Mouse (Mus musculus): Measurements from ENCODE around the gene Fgfr2.

The Fgfr2 gene

DNA sequence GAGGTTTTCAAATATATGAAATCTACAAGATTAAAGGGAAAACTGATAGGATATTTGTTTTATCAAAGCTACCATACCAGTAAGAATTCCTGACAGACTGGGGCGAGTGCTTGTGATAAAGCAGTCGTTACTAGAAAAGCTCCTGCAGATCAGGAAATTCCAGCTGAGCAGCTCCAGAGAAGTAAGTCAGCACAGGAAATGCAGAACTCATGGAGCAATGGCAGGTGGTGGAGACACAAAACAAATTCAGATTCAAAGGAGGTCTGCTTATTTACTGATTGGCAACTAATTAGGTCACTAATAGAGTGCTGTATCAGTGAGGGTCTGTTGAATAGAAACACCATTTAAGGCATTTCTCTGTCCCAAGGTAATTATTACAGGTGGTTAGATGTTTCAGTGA is 2232.3 kb downstream of the Fgfr2 start:
- no peak for DNase-seq (ENCODE audit: low read depth, low spot score)
- Histone ChIP-seq H3K27me3 (ENCODE audit: control insufficient read depth, insufficient read depth, low read length, poor library complexity, severe bottlenecking) (no peaks in the 10 kb centered on the region), H3K36me3 (ENCODE audit: control insufficient read depth, insufficient read depth, low read length, poor library complexity, severe bottlenecking) (peaks cover 4% of the 10 kb centered on the region; the same call in 1 of the 2 replicates)

DNA sequence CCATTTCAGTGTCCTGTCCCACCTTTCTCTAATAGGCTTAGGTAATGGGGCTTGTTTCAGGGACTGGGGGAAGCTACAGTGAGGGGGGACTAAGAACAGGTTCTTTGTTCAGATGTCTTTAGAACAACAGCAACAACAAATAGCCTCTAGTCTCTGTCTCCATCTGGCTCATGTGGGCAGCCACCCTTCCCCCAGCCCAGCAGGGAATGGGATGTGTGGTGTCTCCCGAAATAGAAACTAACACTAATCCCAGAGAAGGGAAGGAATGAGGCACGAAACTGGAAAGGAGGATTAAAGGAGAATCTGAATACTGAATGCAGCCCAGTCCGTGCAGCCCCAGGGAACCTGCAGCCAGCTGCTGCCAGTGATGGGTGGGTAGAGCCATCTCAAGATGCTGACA is 2235.2 kb downstream of the Fgfr2 start:
- no peaks in the 10 kb centered on the region for H3K27me3 ChIP-seq (ENCODE audit: control insufficient read depth, insufficient read depth, low read length, poor library complexity, severe bottlenecking)
- DNase-seq (ENCODE audit: low read depth, low spot score), result no peak
- peaks cover 4% of the 10 kb centered on the region; the same call in 1 of the 2 replicates for H3K36me3 ChIP-seq (ENCODE audit: control insufficient read depth, insufficient read depth, low read length, poor library complexity, severe bottlenecking)

DNA sequence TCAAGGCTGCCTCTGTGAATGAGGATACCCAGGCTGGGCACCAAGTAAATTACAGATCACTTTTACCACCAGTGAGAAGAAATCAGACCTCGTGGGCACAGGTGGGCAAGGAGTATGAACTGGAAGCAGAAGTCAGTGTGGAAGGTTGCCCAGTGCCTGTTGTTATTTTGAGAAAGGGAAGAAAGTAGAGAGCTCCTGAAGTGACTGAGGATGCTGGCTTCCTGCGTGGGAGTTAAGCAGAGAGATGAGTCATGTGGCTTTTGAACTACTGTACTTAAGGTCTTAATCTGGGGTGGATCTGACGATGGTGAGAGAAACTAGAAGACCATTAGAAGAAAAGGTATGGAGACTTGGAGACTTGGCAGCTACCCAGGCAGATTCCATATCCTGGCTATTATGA is 2236.9 kb downstream of the Fgfr2 start:
- no peaks in the 10 kb centered on the region for H3K27me3 ChIP-seq (ENCODE audit: control insufficient read depth, insufficient read depth, low read length, poor library complexity, severe bottlenecking)
- no peak for DNase-seq (ENCODE audit: low read depth, low spot score)

DNA sequence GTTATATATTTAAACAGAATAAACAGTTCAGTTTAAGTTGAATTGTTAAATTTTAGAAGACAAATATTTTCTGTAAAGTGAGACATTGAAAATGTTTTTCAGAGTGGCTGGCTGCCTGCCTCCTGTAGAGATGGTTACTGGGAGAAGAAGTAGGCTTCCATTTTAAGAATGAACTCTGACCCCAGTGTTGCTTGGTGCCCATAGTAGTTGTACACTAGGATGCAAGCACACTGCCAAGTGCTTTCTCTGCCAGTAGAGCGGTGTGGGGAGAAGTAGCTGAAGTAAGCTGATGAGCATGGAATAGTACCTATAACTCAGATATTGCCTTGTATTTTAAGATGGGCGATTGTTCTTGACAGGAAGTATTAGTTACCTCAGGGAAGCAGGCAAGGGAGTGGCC is 2239.0 kb downstream of the Fgfr2 start:
- Histone ChIP-seq H3K36me3 (ENCODE audit: control insufficient read depth, insufficient read depth, low read length, poor library complexity, severe bottlenecking) (0 out of 2 replicates have a peak, but pooled peaks cover under 1% of the 10 kb centered on the region), H3K27me3 (ENCODE audit: control insufficient read depth, insufficient read depth, low read length, poor library complexity, severe bottlenecking) (no peaks in the 10 kb centered on the region)
- DNase-seq (ENCODE audit: low read depth, low spot score), result no peak

More for the DNA sequence above, 2236.9 kb downstream of the Fgfr2 start:
- no peaks in the 10 kb centered on the region for H3K36me3 ChIP-seq (ENCODE audit: control insufficient read depth, insufficient read depth, low read length, poor library complexity, severe bottlenecking)

DNA sequence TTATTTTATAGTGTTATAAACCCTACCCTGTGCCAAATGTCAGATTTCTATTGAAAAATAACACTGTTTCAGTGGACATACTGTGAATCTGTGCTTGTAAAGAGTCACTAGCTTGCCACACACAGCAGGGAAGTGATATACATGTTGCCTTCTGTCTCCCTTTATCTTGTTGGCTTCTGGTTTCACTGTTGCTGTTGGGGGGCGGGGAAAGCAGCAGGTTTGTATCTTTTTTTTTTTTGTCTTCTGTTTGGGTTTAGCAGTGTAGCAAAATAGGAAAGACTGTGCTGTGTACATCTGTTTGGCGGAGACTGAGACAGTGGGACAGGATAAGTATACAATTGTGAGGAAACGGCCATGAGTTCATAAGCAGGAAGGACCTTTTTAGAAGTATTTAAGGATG is 2255.9 kb downstream of the Fgfr2 start:
- Histone ChIP-seq H3K27me3 (ENCODE audit: control insufficient read depth, insufficient read depth, low read length, poor library complexity, severe bottlenecking) (no peaks in the 10 kb centered on the region), H3K36me3 (ENCODE audit: control insufficient read depth, insufficient read depth, low read length, poor library complexity, severe bottlenecking) (no peaks in the 10 kb centered on the region)
- DNase-seq (ENCODE audit: low read depth, low spot score), result peak; percentile 19

DNA sequence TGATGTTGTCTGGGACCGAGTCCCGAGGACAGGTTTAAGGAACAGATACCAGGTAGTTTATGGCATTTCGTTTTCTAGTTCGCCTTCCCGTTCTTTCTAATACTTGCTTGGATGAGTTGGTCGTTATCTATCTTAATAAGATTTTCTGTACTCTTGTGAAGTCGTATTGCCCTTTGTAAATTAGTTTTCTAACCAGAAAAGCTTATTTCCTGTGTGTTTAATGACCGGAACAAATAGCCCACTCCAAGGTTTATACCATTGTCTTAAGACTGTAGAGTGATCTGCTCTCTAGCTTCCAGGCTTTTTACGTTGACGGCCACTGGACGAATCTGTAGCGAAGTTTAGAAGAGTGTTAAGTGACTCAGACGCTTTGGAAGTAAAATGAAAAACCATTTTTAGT is 2256.5 kb downstream of the Fgfr2 start:
- peak; percentile 36 for DNase-seq (ENCODE audit: low read depth, low spot score)
- no peaks in the 10 kb centered on the region for H3K36me3 ChIP-seq (ENCODE audit: control insufficient read depth, insufficient read depth, low read length, poor library complexity, severe bottlenecking)

DNA sequence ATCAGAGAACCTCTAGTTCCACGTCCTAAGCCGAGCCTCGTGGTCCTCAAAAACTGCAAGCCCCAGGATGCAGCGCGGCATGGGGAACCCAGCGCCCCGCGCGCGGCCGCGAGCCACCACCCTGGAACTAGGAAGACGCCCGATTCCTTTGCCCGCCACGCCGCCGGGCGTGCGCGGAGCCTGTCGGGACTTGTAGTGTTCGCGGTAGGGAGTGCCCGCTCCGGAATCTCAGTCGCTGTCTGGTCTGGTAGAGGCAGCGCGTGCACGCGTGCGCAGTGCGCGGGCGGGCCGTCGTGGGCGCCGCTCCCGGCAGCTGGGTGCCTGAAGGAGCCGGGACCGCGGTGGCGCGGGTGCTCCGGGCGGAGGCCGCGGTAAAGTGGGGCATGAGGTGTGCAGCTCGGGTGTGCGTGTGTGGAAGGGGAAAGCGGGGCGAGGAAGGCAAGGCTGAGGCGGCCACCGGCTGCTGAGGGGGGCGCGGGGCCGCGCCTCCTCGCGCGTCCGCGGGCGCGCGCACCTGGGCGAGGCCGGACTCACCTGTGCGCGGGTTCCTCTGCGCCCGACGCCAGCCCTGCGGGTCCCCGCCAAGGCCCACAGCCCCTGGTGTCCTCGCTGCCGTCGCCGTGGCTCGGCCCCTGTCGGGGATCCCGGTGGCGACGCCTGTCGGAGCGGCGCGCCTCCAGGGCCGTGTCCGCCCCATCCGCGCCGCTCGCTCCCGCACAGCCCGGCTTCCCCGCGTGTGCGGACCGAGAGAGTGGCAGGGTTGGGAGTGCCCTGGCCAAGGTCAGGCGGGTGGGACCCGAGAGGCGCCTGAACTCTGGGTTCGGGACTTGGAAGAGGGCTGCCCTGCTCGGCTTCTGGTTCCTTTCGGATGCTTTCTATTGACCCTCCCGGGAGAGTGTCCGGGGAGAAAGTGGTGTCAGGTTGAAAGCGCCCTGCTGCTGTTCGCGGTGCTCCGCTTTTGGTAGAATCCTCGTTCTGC is 2257.2 kb downstream of the Fgfr2 start, which contains the start of gene Plekha1:
Gene Plekha1, plus strand, starts transcription at position 144 of the 979 bp plus-strand sequence.
- peak; percentile 97 for DNase-seq (ENCODE audit: low read depth, low spot score)
- no peaks in the 10 kb centered on the region for H3K36me3 ChIP-seq (ENCODE audit: control insufficient read depth, insufficient read depth, low read length, poor library complexity, severe bottlenecking)
- H3K27me3 ChIP-seq (ENCODE audit: control insufficient read depth, insufficient read depth, low read length, poor library complexity, severe bottlenecking), result peaks cover 1% of the 10 kb centered on the region; the same call in 1 of the 2 replicates

More for the DNA sequence above, 2256.5 kb downstream of the Fgfr2 start:
- peaks cover 1% of the 10 kb centered on the region; the same call in 1 of the 2 replicates for H3K27me3 ChIP-seq (ENCODE audit: control insufficient read depth, insufficient read depth, low read length, poor library complexity, severe bottlenecking)

DNA sequence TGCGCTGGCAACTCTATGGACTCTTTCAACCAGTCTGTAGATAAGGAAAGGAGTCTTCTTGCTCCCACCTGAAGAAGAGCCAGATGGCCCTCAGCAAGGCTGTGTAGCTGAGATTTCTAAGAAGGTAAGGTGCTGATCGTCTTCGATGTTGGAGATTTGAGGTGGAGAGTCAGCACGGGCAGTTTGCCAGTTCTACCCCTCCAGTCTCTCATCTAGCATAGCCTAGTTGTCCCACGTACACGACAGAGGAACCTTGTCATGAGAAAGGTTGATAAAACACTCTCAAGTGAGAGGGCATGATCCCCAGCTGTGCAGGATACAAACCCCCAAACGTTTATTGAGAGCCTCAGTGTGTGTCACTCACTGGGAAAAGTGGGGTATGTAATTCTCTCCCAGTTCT is 2258.4 kb downstream of the Fgfr2 start:
- no peaks in the 10 kb centered on the region for H3K36me3 ChIP-seq (ENCODE audit: control insufficient read depth, insufficient read depth, low read length, poor library complexity, severe bottlenecking)
- peaks cover 1% of the 10 kb centered on the region; the same call in 1 of the 2 replicates for H3K27me3 ChIP-seq (ENCODE audit: control insufficient read depth, insufficient read depth, low read length, poor library complexity, severe bottlenecking)
- no peak for DNase-seq (ENCODE audit: low read depth, low spot score)

DNA sequence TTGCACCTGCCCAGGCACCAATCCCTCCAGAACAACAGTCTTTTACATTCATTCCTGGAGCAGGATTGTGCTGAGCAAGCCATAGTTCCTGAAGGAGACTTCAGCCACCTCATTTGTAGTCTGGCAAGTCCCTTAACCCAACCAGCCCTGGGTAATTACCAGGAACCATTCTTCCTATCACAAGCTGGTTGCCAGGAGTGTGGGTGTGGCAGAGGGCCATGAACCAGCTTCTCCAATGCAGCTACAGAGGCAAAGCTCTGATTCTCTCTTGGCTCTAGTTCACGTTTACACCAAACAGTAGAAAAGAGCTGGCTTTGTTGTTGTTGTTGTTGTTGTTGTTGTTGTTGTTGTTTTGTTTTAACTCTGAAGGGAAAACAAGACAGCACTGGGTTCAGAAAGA is 2260.6 kb downstream of the Fgfr2 start:
- no peaks in the 10 kb centered on the region for H3K36me3 ChIP-seq (ENCODE audit: control insufficient read depth, insufficient read depth, low read length, poor library complexity, severe bottlenecking)
- no peak for DNase-seq (ENCODE audit: low read depth, low spot score)
- H3K27me3 ChIP-seq (ENCODE audit: control insufficient read depth, insufficient read depth, low read length, poor library complexity, severe bottlenecking), result peaks cover 1% of the 10 kb centered on the region; the same call in 1 of the 2 replicates

DNA sequence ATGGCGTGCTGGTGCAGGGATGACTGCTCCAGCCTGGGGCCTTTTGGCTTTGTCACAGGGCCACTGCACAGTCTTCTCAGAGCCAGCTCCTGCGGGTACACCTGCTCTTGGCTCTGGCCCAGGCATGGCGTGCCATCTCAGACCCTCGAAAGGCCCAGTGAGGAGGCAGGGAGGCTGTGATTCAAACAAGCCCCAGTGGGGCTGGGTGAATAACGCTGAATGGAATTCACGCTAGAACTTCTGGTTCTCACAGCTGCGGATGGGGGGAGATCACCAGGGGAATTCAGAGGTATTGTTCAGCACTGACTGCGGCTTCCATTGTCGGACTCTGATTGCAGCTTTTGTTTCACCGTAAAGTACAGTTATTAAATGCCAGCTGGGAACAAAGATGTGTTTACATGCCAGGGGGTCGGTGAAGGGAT is 2262.4 kb downstream of the Fgfr2 start:
- no peak for DNase-seq (ENCODE audit: low read depth, low spot score)
- Histone ChIP-seq H3K36me3 (ENCODE audit: control insufficient read depth, insufficient read depth, low read length, poor library complexity, severe bottlenecking) (no peaks in the 10 kb centered on the region), H3K27me3 (ENCODE audit: control insufficient read depth, insufficient read depth, low read length, poor library complexity, severe bottlenecking) (peaks cover 1% of the 10 kb centered on the region; the same call in 1 of the 2 replicates)

DNA sequence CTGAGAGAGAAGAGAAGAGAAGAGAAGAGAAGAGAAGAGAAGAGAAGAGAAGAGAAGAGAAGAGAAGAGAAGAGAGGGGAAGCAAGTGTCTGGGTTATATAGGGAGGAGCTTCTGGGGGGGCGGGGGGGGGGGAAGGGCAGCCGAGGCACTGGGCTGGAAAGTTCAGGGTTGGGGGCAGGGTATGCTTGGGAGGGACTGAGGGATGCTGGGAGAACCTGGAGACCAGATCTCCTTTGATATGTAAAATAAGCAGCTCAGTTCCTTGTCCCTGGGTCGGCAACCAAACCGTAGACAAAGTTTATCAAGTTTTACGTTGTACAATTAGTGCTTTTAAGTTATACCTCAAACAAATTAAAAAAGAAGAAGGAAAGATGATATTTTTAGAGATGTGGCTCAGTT is 2263.2 kb downstream of the Fgfr2 start:
- no peak for DNase-seq (ENCODE audit: low read depth, low spot score)
- no peaks in the 10 kb centered on the region for H3K36me3 ChIP-seq (ENCODE audit: control insufficient read depth, insufficient read depth, low read length, poor library complexity, severe bottlenecking)
- H3K27me3 ChIP-seq (ENCODE audit: control insufficient read depth, insufficient read depth, low read length, poor library complexity, severe bottlenecking), result peaks cover 1% of the 10 kb centered on the region; the same call in 1 of the 2 replicates

DNA sequence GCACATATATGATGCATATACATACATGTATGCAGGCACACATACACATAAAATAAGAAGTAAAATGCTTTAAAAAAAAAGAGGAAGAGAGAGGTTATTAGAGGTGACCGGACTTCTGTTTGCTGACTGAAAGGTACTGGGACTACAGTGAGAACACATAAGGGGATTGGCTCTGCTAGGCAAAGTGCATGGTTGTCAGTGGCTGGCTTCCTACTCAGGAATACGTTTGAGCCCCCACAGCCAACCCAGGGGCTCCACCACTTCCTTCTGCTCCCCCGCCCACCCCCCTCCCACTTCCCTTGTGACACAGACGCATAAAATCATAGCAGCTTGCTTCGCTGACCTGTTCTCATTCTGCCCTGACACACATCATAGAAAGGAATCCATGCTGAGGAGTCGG is 2265.2 kb downstream of the Fgfr2 start:
- no peaks in the 10 kb centered on the region for H3K36me3 ChIP-seq (ENCODE audit: control insufficient read depth, insufficient read depth, low read length, poor library complexity, severe bottlenecking)
- peak; percentile 69 for DNase-seq (ENCODE audit: low read depth, low spot score)

DNA sequence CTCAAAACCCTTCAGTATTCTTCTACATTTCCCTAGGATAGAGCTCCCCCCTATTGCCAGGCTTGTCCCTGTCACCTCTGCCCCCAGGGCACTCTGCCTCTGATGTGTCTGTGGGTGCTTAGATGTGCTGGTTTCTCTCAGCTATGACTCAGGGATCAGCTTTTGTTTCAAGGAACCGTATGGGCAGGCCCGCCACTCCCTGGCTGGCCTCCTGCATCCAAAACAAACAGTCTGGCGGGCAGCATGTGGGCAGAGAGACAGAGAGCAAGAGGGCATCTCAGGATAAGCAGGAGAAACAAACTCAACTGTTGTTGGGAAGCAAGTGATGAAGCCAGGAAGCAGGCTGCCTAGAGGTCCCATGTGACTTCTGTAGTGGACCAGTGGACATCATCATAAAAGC is 2267.5 kb downstream of the Fgfr2 start:
- Histone ChIP-seq H3K27me3 (ENCODE audit: control insufficient read depth, insufficient read depth, low read length, poor library complexity, severe bottlenecking) (no peaks in the 10 kb centered on the region), H3K36me3 (ENCODE audit: control insufficient read depth, insufficient read depth, low read length, poor library complexity, severe bottlenecking) (no peaks in the 10 kb centered on the region)
- no peak for DNase-seq (ENCODE audit: low read depth, low spot score)

More for the DNA sequence above, 2265.2 kb downstream of the Fgfr2 start:
- peaks cover 1% of the 10 kb centered on the region; the same call in 1 of the 2 replicates for H3K27me3 ChIP-seq (ENCODE audit: control insufficient read depth, insufficient read depth, low read length, poor library complexity, severe bottlenecking)

DNA sequence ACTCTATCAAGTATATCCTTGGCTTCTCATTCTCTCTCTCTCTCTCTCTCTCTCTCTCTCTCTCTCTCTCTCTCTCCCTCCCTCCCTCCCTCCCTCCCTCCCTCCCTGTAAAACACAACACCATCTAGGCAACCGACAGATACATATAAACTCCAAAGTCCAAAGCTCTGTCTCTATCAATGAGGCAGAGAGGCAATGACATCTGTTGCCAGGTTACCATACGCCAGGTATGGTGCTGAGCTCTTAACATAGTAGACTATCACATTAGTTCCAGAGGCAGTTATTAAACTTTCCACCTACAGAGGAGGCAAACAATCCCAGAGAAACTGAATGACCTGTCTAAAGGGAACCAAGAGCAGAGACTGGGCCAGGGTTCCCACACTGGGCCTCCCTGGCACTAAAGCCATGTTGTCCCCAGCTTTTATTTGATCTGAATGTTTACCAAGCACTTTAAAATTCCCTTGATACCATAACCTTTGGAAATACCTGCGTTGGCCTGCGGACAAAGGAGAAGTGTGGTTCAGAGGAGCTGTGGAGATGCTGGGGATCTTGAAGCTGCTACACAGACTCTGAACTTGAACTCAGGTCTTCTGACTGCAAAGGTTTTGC is 2268.4 kb downstream of the Fgfr2 start:
- no peak for DNase-seq (ENCODE audit: low read depth, low spot score)
- Histone ChIP-seq H3K36me3 (ENCODE audit: control insufficient read depth, insufficient read depth, low read length, poor library complexity, severe bottlenecking) (no peaks in the 10 kb centered on the region), H3K27me3 (ENCODE audit: control insufficient read depth, insufficient read depth, low read length, poor library complexity, severe bottlenecking) (no peaks in the 10 kb centered on the region)
